Mouse (Mus musculus) erythroblast, embryonic 14.5 days (primary cell): ENCODE measurements around the gene Max. TPM values are rescaled to one million over a fixed set of nuclear protein-coding genes. Genes with fewer than 3 reads are reported as not detected.
A peak's percentile ranks its signal among the peaks of the same experiment; 100 is the strongest.

Source experiments
- H3K27me3 ChIP-seq: 2 replicates; pipeline ENCODE4 v1.6.1; 2012; ENCODE audit warnings: inconsistent platforms; ENCODE audit not compliant: control insufficient read depth
- H3K36me3 ChIP-seq: 2 replicates; pipeline ENCODE4 v1.6.1; 2012; ENCODE audit warnings: mild to moderate bottlenecking, inconsistent platforms; ENCODE audit not compliant: control insufficient read depth
- H3K4me1 ChIP-seq: 2 replicates; pipeline ENCODE4 v1.6.1; 2012; ENCODE audit warnings: inconsistent platforms; ENCODE audit not compliant: control insufficient read depth
- H3K4me3 ChIP-seq: replicated peaks from 2 replicates; pipeline ENCODE3; 2012; ENCODE audit warnings: moderate library complexity, mild to moderate bottlenecking, inconsistent platforms
- H3K9me3 ChIP-seq: 2 replicates; pipeline ENCODE4 v1.6.1; 2012; ENCODE audit warnings: low read length, inconsistent platforms, mixed read lengths; ENCODE audit not compliant: control insufficient read depth
- GATA1 ChIP-seq: IDR thresholded peaks from 2 replicates; pipeline ENCODE4 v1.6.1; 2012; ENCODE audit warnings: low read length, inconsistent platforms, mixed read lengths
- TAL1 ChIP-seq: IDR thresholded peaks from 3 replicates; pipeline ENCODE4 v1.6.1; 2012; ENCODE audit warnings: low read length, inconsistent platforms, mixed read lengths
- polyA plus RNA-seq: library from polyadenylated mRNA; stranded (reverse); fragments of >175 nt; gene quantifications from 2 replicates; pipeline ENCODE4 v1.2.3, GENCODE M21; 2012

Gene Max
- polyA plus RNA-seq, 1 experiment: 8.8 TPM

DNA sequence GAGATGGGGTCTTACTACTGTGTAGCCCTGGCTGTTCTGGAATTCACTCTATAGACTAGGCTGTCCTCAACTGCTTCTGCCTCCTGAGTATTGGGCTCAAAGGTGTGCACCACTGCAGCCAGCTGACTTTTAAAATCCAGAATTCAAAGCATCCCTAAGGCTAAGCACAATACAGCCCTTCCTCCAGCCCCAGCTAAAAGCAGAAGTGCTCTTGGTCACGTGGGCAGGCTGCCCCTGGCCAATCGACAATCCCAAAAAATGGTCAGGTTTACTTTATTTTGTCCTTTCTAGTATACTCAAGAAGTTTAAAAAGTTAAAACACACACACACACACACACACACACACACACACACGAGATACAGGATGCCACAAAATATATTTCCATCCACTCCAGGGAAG is 19.0 kb downstream of the Max start:
- Histone ChIP-seq H3K27me3 (no peaks in the 10 kb centered on the region), H3K9me3 (no peaks in the 10 kb centered on the region), H3K4me1 (peaks cover 66% of the 10 kb centered on the region), H3K36me3 (peaks cover 98% of the 10 kb centered on the region), H3K4me3 (no peak overlapping the region)
- TF ChIP-seq GATA1 (no peak), TAL1 (no peak)

DNA sequence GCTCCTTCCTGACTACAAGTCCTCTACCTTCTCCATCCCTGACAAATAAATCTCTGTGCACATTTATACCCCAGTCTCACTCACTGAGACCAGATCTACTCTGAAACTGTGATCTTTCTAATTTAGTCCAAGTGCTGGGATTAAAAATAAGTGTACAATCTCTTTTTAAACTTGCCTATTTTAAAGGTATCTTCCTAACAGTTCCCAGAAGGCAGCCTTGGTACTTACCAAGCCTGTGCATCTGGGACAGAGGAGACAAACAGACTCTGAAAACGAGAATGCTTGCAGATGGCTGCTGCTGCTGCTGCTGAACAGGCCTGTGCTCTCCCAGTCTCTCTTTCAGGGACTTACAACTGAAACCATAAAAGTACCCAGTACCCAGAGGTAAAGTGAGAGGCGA is 19.5 kb downstream of the Max start:
- Histone ChIP-seq H3K27me3 (no peaks in the 10 kb centered on the region), H3K4me3 (no peak overlapping the region), H3K9me3 (no peaks in the 10 kb centered on the region), H3K36me3 (peaks cover 98% of the 10 kb centered on the region), H3K4me1 (peaks cover 60% of the 10 kb centered on the region)
- no peak for TF ChIP-seq GATA1
- no peak for TF ChIP-seq TAL1

DNA sequence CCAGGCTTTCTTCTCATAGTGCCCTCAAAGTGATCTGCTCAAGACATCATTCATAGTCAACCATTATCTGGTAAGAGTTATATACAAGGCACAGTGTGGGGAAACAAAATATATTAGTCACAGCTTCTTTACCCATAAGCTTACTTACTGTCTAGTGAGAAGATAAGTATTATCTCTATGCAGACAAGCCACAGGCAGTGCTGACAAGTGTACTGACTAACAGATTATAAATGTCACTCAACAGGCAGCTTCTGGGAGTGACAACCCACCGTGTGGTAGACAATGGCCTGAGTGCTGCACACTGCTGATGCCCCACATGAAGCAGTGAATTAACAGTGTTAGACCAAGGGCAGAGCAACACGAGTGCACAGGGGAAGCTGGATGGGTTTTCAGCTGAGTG is 20.5 kb downstream of the Max start:
- peaks cover 53% of the 10 kb centered on the region for H3K4me1 ChIP-seq
- no peak overlapping the region for H3K4me3 ChIP-seq
- H3K36me3 ChIP-seq: peaks cover 100% of the 10 kb centered on the region
- TF ChIP-seq GATA1 (peak; percentile 46; the same call in 1 of the 2 replicates), TAL1 (peak; percentile 48; the same call in 2 of the 3 replicates)
- no peaks in the 10 kb centered on the region for H3K27me3 ChIP-seq
- no peaks in the 10 kb centered on the region for H3K9me3 ChIP-seq

DNA sequence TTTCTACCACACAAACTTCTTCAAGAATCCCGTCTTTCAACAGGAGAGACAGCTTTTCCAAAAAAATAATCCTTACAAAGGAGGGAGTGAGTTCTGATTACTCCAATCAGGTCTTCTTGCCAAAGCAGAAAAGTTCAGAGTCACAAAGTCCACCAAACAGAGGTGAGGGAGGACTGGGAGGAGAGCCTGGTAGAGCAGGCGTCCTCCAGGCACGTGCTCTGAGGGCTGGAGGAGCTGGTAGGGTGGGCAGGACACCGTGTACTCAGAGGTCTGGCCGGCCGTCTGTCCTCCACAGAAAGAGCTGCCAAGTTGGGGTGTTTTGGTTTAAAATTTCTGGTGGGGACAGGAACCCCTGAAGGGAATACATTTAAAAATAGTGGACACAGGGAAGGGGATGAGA is 24.0 kb downstream of the Max start:
- Histone ChIP-seq H3K4me1 (peaks cover 45% of the 10 kb centered on the region), H3K9me3 (no peaks in the 10 kb centered on the region), H3K36me3 (peaks cover 98% of the 10 kb centered on the region), H3K27me3 (no peaks in the 10 kb centered on the region), H3K4me3 (no peak overlapping the region)
- TF ChIP-seq GATA1 (no peak), TAL1 (no peak)

DNA sequence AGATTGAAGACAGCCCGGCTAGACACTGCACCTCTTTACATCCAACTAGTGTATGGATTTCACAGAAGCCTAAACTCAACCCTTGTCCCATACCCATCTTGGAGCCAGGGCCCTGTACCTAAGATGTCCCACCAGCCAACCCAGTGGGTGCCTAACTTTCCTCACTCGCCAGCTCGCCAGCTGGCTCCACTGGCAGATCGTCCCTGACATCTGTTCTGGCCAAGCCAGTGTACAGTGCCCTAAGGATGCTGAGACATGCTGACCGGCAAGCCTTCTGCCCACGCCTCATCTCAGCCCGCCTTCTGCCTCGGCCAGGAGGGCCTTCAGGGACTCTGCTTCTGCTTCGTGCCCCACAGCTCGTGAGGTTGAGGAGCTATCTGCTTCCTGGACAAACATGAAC is 25.8 kb downstream of the Max start:
- H3K9me3 ChIP-seq: no peaks in the 10 kb centered on the region
- peaks cover 40% of the 10 kb centered on the region for H3K4me1 ChIP-seq
- H3K36me3 ChIP-seq: peaks cover 96% of the 10 kb centered on the region
- TF ChIP-seq TAL1 (no peak), GATA1 (no peak)
- no peaks in the 10 kb centered on the region for H3K27me3 ChIP-seq
- no peak overlapping the region for H3K4me3 ChIP-seq

DNA sequence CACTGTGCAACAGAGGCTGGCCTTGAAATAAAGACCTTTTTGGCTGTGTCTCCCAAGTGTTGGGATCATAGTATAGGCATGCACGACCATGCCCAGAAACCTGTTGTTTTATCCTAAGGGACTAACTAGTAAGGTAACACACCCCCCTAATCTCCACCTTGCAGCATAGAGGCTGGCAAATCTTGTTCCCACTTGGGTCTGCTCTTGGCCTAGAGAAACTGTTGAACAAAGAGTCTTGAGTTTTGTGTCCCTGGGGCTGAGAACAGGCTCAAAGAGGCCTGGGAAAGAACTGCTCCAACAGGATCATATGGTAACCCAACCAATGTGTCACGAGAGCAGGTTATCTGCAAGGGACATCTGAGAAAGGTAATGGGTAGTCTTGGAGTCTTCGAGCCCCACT is 27.6 kb downstream of the Max start:
- TF ChIP-seq TAL1 (no peak), GATA1 (no peak)
- H3K27me3 ChIP-seq: no peaks in the 10 kb centered on the region
- H3K9me3 ChIP-seq: no peaks in the 10 kb centered on the region
- peaks cover 46% of the 10 kb centered on the region for H3K4me1 ChIP-seq
- no peak overlapping the region for H3K4me3 ChIP-seq
- H3K36me3 ChIP-seq: peaks cover 86% of the 10 kb centered on the region

DNA sequence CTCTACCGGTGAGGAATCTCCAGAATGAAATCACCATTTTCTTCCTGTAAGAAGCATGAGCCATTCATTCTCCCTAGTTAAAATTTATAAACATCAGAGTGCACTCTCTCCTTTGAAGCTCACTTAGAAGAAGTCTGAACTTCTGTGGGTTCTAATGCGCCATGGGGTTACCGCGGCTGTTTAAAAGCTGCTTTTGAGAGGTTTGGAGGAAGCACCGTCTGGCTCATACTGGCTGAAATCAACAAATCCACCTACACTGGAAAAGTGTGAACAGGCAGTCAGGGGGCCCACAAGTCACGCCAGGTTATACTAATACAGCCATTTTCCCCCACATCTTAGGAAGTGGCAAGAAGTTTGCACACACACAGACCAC is 29.3 kb downstream of the Max start:
- Histone ChIP-seq H3K4me1 (peaks cover 54% of the 10 kb centered on the region), H3K9me3 (no peaks in the 10 kb centered on the region), H3K4me3 (no peak overlapping the region), H3K36me3 (peaks cover 78% of the 10 kb centered on the region), H3K27me3 (no peaks in the 10 kb centered on the region)
- TF ChIP-seq TAL1 (no peak), GATA1 (no peak)

DNA sequence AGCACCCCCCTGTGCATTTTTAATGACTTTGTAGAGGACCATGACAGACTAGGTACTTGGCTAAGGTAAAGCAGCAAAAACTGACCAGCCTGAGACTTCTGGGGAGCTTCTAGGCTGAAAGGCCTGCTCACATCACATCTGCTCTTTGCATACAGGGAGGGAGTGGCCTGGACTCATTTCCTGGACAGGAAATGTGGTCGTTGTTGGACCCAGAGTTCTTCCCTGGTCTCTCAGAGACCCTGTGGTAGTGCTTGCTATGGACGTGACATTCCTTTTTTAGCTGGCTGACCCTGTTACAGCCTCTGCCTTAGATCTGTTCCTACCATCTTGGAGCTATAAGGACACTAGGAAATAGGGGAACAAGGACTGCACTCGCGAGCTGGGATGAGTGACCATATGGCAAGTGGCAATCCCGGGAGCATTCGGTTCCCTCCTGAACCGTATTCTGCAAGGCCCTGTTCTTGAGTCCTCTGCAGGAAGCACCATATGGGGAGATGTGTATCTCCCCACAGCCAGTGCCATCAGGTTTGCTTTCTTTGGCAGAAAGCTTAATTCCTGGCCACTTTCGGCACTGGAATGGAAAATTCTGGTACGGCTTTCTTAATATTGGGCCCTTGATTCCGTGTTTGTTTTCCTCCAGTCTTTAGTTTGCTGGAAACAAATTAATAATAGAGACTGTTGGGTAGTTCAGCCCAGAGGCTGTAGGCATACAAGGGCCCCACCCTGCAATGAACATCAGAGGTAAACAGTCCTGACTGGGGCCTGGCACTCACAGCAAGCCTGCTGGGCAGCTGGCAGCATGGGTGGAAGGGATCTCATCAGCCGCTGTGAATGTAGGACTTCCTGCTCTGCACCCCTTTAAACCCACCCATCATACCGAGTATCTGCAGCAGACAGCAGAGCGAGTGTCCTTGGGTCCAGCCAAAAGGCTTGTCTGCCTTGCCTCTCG is 30.0 kb downstream of the Max start:
- Histone ChIP-seq H3K4me3 (no peak overlapping the region), H3K36me3 (peaks cover 77% of the 10 kb centered on the region), H3K9me3 (no peaks in the 10 kb centered on the region), H3K4me1 (peaks cover 61% of the 10 kb centered on the region), H3K27me3 (no peaks in the 10 kb centered on the region)
- TF ChIP-seq TAL1 (no peak), GATA1 (no peak)

DNA sequence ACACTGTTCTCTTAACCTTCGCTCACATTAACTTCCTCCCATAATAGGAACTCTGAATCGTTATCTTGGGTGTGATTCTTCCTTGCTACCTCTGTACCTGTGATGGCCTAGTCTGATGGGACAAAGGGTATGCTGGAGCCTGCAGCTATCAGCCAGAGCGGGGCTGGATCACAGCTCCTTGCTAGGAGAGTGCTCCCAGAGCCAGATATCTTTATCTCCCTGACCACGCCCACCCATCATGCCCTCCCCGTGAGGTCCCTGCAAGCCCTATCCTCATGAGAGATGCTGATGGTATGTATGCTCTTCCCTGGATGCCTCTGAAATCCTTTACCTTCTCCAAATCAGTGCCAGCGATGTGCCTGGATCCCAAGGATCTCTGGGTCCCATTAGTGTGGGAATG is 31.8 kb downstream of the Max start:
- Histone ChIP-seq H3K4me1 (peaks cover 67% of the 10 kb centered on the region), H3K4me3 (peak overlapping the region; percentile 3), H3K27me3 (no peaks in the 10 kb centered on the region), H3K9me3 (no peaks in the 10 kb centered on the region), H3K36me3 (peaks cover 63% of the 10 kb centered on the region)
- TF ChIP-seq GATA1 (peak; percentile 61), TAL1 (no peak)
